In genomic region chr11:94962534-94963101, GRCm38 (mm10) we compare ENCODE assay signal across 36 mouse cellular contexts. TPM values are rescaled to one million over a fixed set of nuclear protein-coding genes. Genes with fewer than 3 reads are reported as not detected.
DNase-seq lines count a peak whose midpoint lies in the region; ATAC-seq lines count a peak whose summit lies in the region.
"Had no signal": no experiment of that assay in that cellular context is flagged by ENCODE, and none has a peak within 500 bp of the region (broad histone marks: within the 10 kb centered on the region; RNA-seq: fewer than 3 reads in every experiment).

No protein-coding gene starts in this region.

- 65% methylated on average over 5 of the region's 5 CpGs for WGBS in heart, embryonic 14.5 days
- WGBS in liver, embryonic 12.5 days (ENCODE audit: insufficient replicate concordance) = 60% methylated on average over 5 of the region's 5 CpGs

- H3K9me3 ChIP-seq in heart, embryonic 14.5 days (ENCODE audit: control insufficient read depth, low read length) = no peaks in the 10 kb centered on the region
- H3K9me3 ChIP-seq in liver, embryonic 12.5 days (replicated peaks) = no peaks in the 10 kb centered on the region
- H3K9me3 ChIP-seq: forebrain, embryonic 13.5 days; hindbrain, embryonic 13.5 days; lung, embryonic 15.5 days; megakaryocyte, embryonic 14.5 days; midbrain, embryonic 12.5 days; neural tube, embryonic 13.5 days; stomach, embryonic 15.5 days had no signal

- H3K4me1 ChIP-seq in heart, embryonic 14.5 days (ENCODE audit: control insufficient read depth in 2 of 2, insufficient read depth in 2 of 2, low read length in 2 of 2) = peaks cover 0 to 12% of the 10 kb centered on the region in 2 experiments; a peak in 2 of 4 replicates
- peaks cover 9% of the 10 kb centered on the region; the same call in 1 of the 2 replicates for H3K4me1 ChIP-seq in liver, embryonic 12.5 days
- H3K4me1 ChIP-seq: stomach, embryonic 15.5 days had no signal

- no peaks in the 10 kb centered on the region for H3K27me3 ChIP-seq in heart, embryonic 14.5 days (ENCODE audit: control insufficient read depth, insufficient read depth, low read length)
- peaks cover 32% of the 10 kb centered on the region; the same call in 1 of the 2 replicates for H3K27me3 ChIP-seq in liver, embryonic 12.5 days (replicated peaks)
- H3K27me3 ChIP-seq: forebrain, embryonic 13.5 days; hindbrain, embryonic 13.5 days; lung, embryonic 15.5 days; neural tube, embryonic 13.5 days; Patski; stomach, embryonic 15.5 days had no signal

- H3K4me2 ChIP-seq in heart, embryonic 14.5 days (ENCODE audit: low read length) = no peak overlapping the region
- no peak overlapping the region for H3K4me2 ChIP-seq in liver, embryonic 12.5 days
- H3K4me2 ChIP-seq: forebrain, embryonic 13.5 days; hindbrain, embryonic 13.5 days; lung, embryonic 15.5 days; midbrain, embryonic 12.5 days; neural tube, embryonic 13.5 days; stomach, embryonic 15.5 days had no signal

- no peaks in the 10 kb centered on the region for H3K36me3 ChIP-seq in heart, embryonic 14.5 days (ENCODE audit: control insufficient read depth, insufficient read depth, low read length)
- no peaks in the 10 kb centered on the region for H3K36me3 ChIP-seq in liver, embryonic 12.5 days
- H3K36me3 ChIP-seq: hindbrain, embryonic 13.5 days; lung, embryonic 15.5 days; midbrain, embryonic 12.5 days; neural tube, embryonic 13.5 days; stomach, embryonic 15.5 days had no signal

- DNase-seq in cerebellum, adult 9-11 months = peak; percentile 18
- no peak for DNase-seq in cerebellum, adult 11 months
- no peak for DNase-seq in heart, adult 18-20 months
- no peak for DNase-seq in liver
- peak; percentile 53 for DNase-seq in brain, adult 2 months (ENCODE audit: low read depth, low spot score)
- DNase-seq: adrenal gland, postnatal 10 days; cerebellum, adult 18-20 months; cerebellum, postnatal 14 days; gastrocnemius, postnatal 36 days; heart, postnatal 4 days; kidney, adult 11 months; layer of hippocampus, postnatal 36 days; left cerebral cortex, postnatal 4 days; lung, postnatal 4 days; retina, postnatal 1 day; right cerebral cortex, postnatal 14 days; thymus, postnatal 14 days had no signal

- no peak overlapping the region for H3K27ac ChIP-seq in heart, embryonic 14.5 days (replicated peaks in 1 of 2; ENCODE audit: control insufficient read depth in 1 of 2, insufficient read depth in 1 of 2, low read depth in 2 of 2, low read length in 2 of 2)
- H3K27ac ChIP-seq in liver, embryonic 12.5 days = no peak overlapping the region
- H3K27ac ChIP-seq: forebrain, embryonic 13.5 days; hindbrain, embryonic 13.5 days; lung, embryonic 15.5 days; midbrain, embryonic 12.5 days; neural tube, embryonic 13.5 days; stomach, embryonic 15.5 days had no signal

- 0 out of 2 replicates have a peak, but pooled peaks have one; percentile 33 for ATAC-seq in heart, embryonic 14.5 days (ENCODE audit: insufficient number of reproducible peaks, insufficient read depth, low FRiP score, low read depth)
- 0 out of 2 replicates have a peak, but pooled peaks have one; percentile 30 for ATAC-seq in liver, embryonic 12.5 days
- ATAC-seq: forebrain, embryonic 13.5 days; Patski had no signal

- no peak overlapping the region for H3K9ac ChIP-seq in heart, embryonic 14.5 days (ENCODE audit: low read length)
- H3K9ac ChIP-seq in liver, embryonic 12.5 days = no peak overlapping the region
- H3K9ac ChIP-seq: forebrain, embryonic 13.5 days; hindbrain, embryonic 13.5 days; lung, embryonic 15.5 days; midbrain, embryonic 12.5 days; neural tube, embryonic 13.5 days; stomach, embryonic 15.5 days had no signal

- H3K4me3 ChIP-seq in heart, embryonic 14.5 days (ENCODE audit: control insufficient read depth in 1 of 2, insufficient read depth in 1 of 2, low read depth in 1 of 2, low read length in 2 of 2) = no peak overlapping the region
- H3K4me3 ChIP-seq in liver, embryonic 12.5 days = no peak overlapping the region
- H3K4me3 ChIP-seq: forebrain, embryonic 13.5 days; hindbrain, embryonic 13.5 days; lung, embryonic 15.5 days; megakaryocyte, embryonic 14.5 days; midbrain, embryonic 12.5 days; myocyte; neural tube, embryonic 13.5 days; stomach, embryonic 15.5 days had no signal

RNA-seq across cellular contexts. Expression of gene Hils1, which starts 4.8 kb away (rescaled TPM):
- 0.24 TPM in 2 replicates for polyA plus RNA-seq in heart, embryonic 14.5 days (2014; fragmentation: Nextera tagmentation; extraction: Ambion mirVana)
- not detected for total RNA-seq in heart, adult 18-20 months (2021)
- not detected in 2 replicates for polyA plus RNA-seq in liver, embryonic 12.5 days (2016; fragmentation: Nextera tagmentation; extraction: Ambion mirVana)
- total RNA-seq: adrenal gland, postnatal 10 days; gastrocnemius, postnatal 36 days; heart, adult 8-10 months; heart, postnatal 4 days; layer of hippocampus, postnatal 36 days; liver, adult 2 months; MEL; midbrain, postnatal 0 days had no signal
- polyA plus RNA-seq: cortical plate, adult 2 months; forebrain, embryonic 13.5 days; hindbrain, embryonic 13.5 days; kidney, embryonic 16.5 days; large intestine, adult 2 months; liver, adult 2 months; liver, embryonic 16.5 days; lung, embryonic 15.5 days; midbrain, embryonic 12.5 days; midbrain, postnatal 0 days; neural tube, embryonic 13.5 days; Patski; stomach, embryonic 15.5 days had no signal

RNA-seq across cellular contexts. Expression of gene Sgca, which starts 13.5 kb away (rescaled TPM):
- 34.6 and 36.7 TPM in 2 replicates for polyA plus RNA-seq in heart, embryonic 14.5 days (2014; fragmentation: Nextera tagmentation; extraction: Ambion mirVana)
- total RNA-seq in heart, adult 18-20 months (2021) = 100 to 1,000 TPM; 182 to 184 TPM
- 0.17 TPM in 1 of 2 replicates, not detected in the other for polyA plus RNA-seq in liver, embryonic 12.5 days (2016; fragmentation: Nextera tagmentation; extraction: Ambion mirVana)
- total RNA-seq: left cerebral cortex, postnatal 4 days; MEL; midbrain, postnatal 0 days had no signal
- polyA plus RNA-seq: forebrain, embryonic 13.5 days; liver, adult 2 months; midbrain, embryonic 12.5 days; neural tube, embryonic 13.5 days had no signal

RNA-seq across cellular contexts. Expression of gene Col1a1, which starts 26.6 kb away (rescaled TPM):
- polyA plus RNA-seq in heart, embryonic 14.5 days (2014; fragmentation: Nextera tagmentation; extraction: Ambion mirVana) = 447 and 511 TPM in 2 replicates
- 10 to 100 TPM; 43.0 to 53.3 TPM for total RNA-seq in heart, adult 18-20 months (2021)
- polyA plus RNA-seq in liver, embryonic 12.5 days (2016; fragmentation: Nextera tagmentation; extraction: Ambion mirVana) = 135 and 153 TPM in 2 replicates

RNA-seq across cellular contexts. Expression of gene Ppp1r9b, which starts 28.2 kb away (rescaled TPM):
- 8.1 and 8.6 TPM in 2 replicates for polyA plus RNA-seq in heart, embryonic 14.5 days (2014; fragmentation: Nextera tagmentation; extraction: Ambion mirVana)
- 10 to 100 TPM; 44.8 to 47.2 TPM for total RNA-seq in heart, adult 18-20 months (2021)
- 13.4 and 14.1 TPM in 2 replicates for polyA plus RNA-seq in liver, embryonic 12.5 days (2016; fragmentation: Nextera tagmentation; extraction: Ambion mirVana)

RNA-seq across cellular contexts. Expression of gene Samd14, which starts 47.1 kb away (rescaled TPM):
- polyA plus RNA-seq in heart, embryonic 14.5 days (2014; fragmentation: Nextera tagmentation; extraction: Ambion mirVana) = 8.5 and 10.1 TPM in 2 replicates
- total RNA-seq in heart, adult 18-20 months (2021) = 1 to 10 TPM; 1.1 to 1.9 TPM
- polyA plus RNA-seq in liver, embryonic 12.5 days (2016; fragmentation: Nextera tagmentation; extraction: Ambion mirVana) = 53.8 and 56.7 TPM in 2 replicates

Comparison
In these comparisons a context has a peak if more than half of its experiments do, and no peak if none do; other contexts are left out.
1. DNase-seq: peak in cerebellum, adult 9-11 months (single experiment) and brain, adult 2 months (single experiment); none in cerebellum, adult 11 months (single experiment), heart, adult 18-20 months (0 of 2) and liver (single experiment).
2. RNA of gene Sgca, which starts 13.5 kb away (polyA plus RNA-seq): 34.6 to 36.7 TPM in heart, embryonic 14.5 days; 0.17 TPM in liver, embryonic 12.5 days; every median in the first group is over 10 times any median in the second.